Mouse (Mus musculus) bone marrow, adult 2 months (tissue): Measurements from ENCODE around the gene Tdrd1.

Source experiments
- CTCF ChIP-seq: fragments of 200-500 bp; IDR thresholded peaks from 2 replicates; pipeline ENCODE4 v1.5.1; 2011; ENCODE audit warnings: low read length, control low read depth; ENCODE audit not compliant: control insufficient read depth, insufficient read depth
- POLR2A ChIP-seq: fragments of 200-500 bp; IDR thresholded peaks from 2 replicates; pipeline ENCODE4 v1.6.1; 2011; ENCODE audit warnings: low read depth, mild to moderate bottlenecking, control low read depth, low read length, borderline replicate concordance; ENCODE audit not compliant: control insufficient read depth

GRCm38 (mm10) chr19:56856455-56856854 is 30.4 kb downstream of the Tdrd1 start:
- TF ChIP-seq POLR2A, result no peak
- TF ChIP-seq CTCF, result no peak
